Mouse (Mus musculus) B cell, adult 2 months (primary cell): ENCODE data around the gene Rab3d.
"Not testable (repeated sequence)": the region's sequence is repeated elsewhere in the genome, so short reads cannot be mapped to it uniquely, and the experiment has no call there.

Experiments
- DNase-seq, 2 experiments: peaks; one replicate each; pipeline ENCODE4 v3.0.0; 2022

Rab3d gene

GRCm38 (mm10) chr9:21901223-21901820 lies 16.7 kb downstream of the Rab3d start:
- peak; percentile 47 to 61 for DNase-seq

DNA sequence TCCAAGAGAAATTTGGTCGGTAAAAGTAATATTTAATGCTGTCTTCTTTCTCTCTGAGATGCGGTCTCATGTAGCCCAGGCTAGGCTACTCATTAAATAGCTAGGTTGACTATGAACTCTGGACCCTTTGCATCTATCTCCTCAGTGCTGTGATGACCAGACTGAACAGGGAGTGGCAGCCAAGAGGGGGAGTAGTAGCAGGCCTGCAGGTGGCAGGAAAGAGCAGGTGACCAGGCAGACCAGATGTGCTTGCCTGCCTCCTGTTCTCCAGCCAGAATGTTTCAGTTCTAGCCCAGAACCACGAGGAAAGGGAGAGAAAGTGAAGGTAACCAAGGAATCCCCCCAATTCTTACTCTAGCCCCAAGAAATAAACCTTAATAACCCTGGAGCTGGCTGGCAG lies 28.8 kb downstream of the Rab3d start:
- DNase-seq: no peak

DNA sequence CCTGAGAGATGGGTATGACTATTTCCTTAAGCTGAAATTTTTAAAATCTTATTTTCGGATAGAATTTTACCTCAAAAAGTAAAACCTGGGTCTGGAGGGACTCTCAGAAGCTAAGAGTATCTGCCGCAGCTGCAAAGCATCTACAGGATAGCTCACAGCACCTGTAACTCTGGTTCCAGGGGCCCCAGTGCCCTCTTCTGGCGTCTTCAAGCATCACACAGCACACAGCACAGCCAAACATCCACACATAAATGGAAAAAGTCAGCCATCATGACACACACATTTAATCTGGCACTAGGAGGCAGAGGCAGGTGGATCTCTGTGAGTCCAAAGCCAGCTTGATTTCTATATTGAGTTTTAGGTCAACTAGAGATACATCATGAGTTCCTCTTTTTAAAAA lies 41.4 kb downstream of the Rab3d start:
- DNase-seq: no peak

- no peak for DNase-seq
Observed at GRCm38 (mm10) chr9:21872204-21872603, 45.8 kb downstream of the Rab3d start.

DNA sequence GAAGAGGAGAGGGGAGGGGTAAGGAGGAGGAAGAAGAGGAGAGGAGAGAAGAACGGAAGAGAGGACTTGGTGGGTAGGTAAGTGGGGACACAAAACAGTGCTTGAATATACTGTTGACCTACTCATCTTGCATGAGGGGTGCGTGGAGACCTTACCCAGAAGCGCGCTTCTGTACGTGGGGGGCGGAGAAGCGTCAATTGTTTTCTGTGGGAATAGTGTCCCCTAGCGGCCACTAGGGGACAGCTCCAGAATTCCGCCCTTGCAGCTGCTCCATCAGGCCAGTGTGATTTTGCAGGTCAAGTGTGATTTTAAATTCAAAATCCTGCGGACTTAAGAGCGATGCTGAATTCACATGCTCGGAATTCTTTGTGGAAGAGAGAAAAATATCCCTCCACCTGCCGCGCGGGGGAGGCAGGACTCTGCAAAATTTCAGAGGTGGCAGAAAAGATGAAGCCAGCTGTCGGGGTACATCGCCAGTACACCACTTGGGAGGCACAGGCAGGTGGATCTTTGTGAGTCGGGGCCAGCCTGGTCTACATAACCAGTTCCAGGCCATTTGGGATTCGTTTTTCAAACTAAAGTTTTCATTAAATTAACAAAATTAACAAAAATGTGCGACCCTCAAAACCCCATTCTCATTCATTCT lies 47.0 kb downstream of the Rab3d start:
- DNase-seq: peak; percentile 59 to 61

GRCm38 (mm10) chr9:21869290-21869689 lies 48.7 kb downstream of the Rab3d start:
- peak; percentile 19 to 34 for DNase-seq

- DNase-seq: no peak
Observed at GRCm38 (mm10) chr9:21867726-21868125, 50.3 kb downstream of the Rab3d start.

DNA sequence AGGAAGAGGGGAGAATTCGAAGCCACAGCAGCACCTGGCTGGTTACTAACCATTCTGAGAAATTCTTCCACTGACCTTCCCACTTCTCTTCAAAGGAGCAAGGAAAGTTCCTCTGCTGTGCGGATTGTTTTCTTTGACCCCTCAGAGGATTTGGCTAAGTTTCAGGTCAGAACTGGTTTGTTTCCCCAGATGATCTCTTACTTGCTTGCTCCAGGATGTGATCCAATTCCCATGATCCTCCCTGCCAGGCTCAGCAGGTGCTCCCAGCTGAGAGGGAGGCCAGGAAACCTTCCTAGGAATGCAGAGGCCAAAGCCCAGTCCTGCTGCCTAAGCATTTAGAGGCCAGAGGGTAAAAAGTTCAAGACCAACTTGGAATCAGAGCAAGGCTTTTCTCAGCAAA lies 51.4 kb downstream of the Rab3d start:
- no peak for DNase-seq

DNA sequence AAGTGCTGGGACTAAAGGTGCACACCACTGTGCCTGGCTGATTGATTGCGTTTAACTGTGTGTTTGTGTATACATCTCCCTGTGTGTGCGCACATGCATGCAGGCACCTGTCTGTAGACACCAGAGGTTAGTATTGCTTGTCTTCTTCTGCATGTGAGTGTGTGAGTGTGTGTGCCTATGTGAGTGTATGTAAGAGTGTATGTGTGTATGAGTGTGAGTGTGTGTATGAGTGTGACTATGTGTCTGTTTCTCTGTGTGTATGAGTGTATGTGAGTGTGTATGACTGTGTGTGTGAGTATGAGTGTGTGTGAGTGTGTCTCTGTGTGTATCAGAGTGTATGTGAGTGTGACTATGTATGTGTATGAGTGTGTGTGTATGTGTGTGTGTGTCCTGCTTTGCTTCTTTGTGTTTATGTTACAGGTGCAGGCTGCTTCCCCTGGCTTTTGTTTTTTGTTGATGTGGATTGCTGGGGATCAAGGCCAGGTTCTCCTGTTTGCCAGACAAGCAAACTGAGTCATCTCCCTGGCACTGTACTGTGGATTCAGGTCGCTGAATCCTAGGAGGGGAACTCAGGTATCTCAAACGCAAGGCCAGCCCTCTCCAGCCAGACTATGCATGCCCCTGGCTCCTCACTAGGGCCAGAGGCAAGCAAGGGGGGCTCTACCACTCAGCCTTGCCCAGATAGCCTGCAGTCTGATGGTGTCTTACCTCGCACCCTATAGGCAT lies 52.2 kb downstream of the Rab3d start:
- DNase-seq: no peak

DNA sequence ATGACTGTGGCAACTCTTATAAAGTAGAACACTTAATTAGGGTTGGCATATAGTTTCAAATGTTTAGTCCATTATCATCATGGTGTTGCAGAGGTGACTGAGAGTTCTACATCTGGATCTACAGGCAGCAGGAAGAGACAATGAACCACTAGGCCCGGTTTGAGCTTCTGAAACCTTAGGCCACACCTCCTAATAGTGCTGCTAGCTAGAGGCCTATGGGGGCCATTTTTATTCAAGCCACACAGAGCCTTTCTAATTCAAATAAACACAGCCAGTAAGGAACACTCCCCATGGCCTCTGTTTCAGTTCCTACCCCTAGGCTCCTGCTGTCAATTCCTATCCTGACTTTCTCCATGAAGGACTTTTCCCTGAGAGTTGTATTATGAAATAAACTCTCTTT lies 55.8 kb downstream of the Rab3d start:
- DNase-seq: no peak

DNA sequence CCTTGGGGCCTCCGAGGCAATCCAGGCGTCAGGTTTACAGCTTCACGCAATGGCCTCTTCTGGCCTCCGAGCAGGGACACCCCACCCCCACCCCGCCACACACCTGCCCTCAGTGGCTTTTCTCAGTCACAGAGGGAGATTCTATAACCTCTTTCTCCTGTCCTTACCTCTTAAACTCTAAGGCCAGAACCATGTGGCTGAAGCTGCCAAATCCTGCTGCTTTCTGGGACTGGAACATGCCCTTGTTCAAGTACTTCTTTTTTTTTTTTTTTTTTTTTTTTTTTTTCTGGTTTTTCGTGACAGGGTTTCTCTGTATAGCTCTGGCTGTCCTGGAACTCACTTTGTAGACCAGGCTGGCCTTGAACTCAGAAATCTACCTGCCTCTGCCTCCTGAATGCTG lies 57.6 kb downstream of the Rab3d start:
- DNase-seq: not testable (repeated sequence)

DNA sequence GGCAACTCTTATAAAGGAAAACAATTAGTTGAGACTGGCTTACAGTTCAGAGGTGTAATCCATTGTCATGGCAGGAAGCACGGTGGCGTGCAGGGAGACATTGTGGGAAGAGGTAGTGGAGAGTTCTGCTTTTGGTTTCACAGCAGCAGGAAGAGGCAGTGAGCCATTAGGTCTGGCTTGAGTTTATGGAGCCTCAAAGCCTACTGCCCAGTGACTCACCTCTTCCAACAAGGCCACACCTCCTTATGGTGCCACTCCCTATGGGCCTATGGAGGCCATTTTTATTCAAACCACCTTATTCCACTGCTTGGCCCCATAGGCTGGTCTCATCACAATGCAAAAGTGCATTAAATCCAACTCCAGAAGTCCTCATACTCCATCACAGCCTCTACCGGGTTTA lies 58.4 kb downstream of the Rab3d start:
- DNase-seq: no peak

- DNase-seq: no peak
Observed at GRCm38 (mm10) chr9:21858084-21858483, 59.9 kb downstream of the Rab3d start.

DNA sequence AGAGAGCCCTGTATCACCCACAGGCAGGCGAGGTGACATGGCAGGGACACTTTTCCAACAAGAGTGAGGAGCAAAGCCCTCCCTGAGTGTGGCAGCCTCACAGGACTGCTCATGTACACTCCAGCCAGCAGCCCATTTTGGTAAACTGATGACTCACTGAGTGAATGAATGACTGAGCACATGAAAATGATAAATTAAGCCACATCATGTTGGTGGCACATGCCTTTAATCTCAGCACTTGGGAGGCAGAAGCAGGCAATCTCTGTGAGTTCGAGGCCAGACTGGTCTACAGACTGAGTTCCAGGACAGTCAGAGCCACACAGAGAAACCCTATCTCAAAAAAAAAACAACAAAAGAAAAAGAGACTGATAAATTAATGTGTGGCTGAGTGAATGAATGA lies 60.5 kb downstream of the Rab3d start:
- no peak for DNase-seq
